Mouse (Mus musculus) embryo, embryonic 10 days (tissue): ENCODE data around the gene Smbd1.

ENCODE experiments used
- DNase-seq: peaks from one replicate; pipeline ENCODE4 v3.0.0-alpha.2; 2015; ENCODE audit warnings: low spot score

Gene Smbd1

GRCm38 (mm10) chr16:32813362-32813761 lies 3.1 kb upstream of the Smbd1 start:
- DNase-seq, result no peak

GRCm38 (mm10) chr16:32812888-32813361 lies 2.6 kb upstream of the Smbd1 start:
- DNase-seq, result peak; percentile 95

GRCm38 (mm10) chr16:32807408-32808185 lies 2.7 kb downstream of the Smbd1 start:
- no peak for DNase-seq

GRCm38 (mm10) chr16:32805151-32805550 lies 5.1 kb downstream of the Smbd1 start:
- no peak for DNase-seq

- no peak for DNase-seq
Observed at GRCm38 (mm10) chr16:32803901-32804300, 6.4 kb downstream of the Smbd1 start.

GRCm38 (mm10) chr16:32803252-32803853 lies 6.9 kb downstream of the Smbd1 start:
- no peak for DNase-seq

- no peak for DNase-seq
Observed at GRCm38 (mm10) chr16:32797426-32797689, 12.9 kb downstream of the Smbd1 start, which contains the start of gene Muc20. Gene Muc20 (minus strand): TSS chr16:32797435.

GRCm38 (mm10) chr16:32796676-32797425 lies 13.4 kb downstream of the Smbd1 start:
- no peak for DNase-seq

- no peak for DNase-seq
Observed at GRCm38 (mm10) chr16:32795177-32795576, 15.1 kb downstream of the Smbd1 start.

- no peak for DNase-seq
Observed at GRCm38 (mm10) chr16:32790056-32790455, 20.2 kb downstream of the Smbd1 start.

GRCm38 (mm10) chr16:32784840-32785239 lies 25.4 kb downstream of the Smbd1 start:
- peak; percentile 25 for DNase-seq

- DNase-seq, result no peak
Observed at GRCm38 (mm10) chr16:32783324-32784062, 26.8 kb downstream of the Smbd1 start.

- DNase-seq, result no peak
Observed at GRCm38 (mm10) chr16:32778956-32779355, 31.3 kb downstream of the Smbd1 start.

GRCm38 (mm10) chr16:32776676-32777075 lies 33.6 kb downstream of the Smbd1 start:
- no peak for DNase-seq

- DNase-seq, result no peak
Observed at GRCm38 (mm10) chr16:32766904-32767303, 43.4 kb downstream of the Smbd1 start.

- no peak for DNase-seq
Observed at GRCm38 (mm10) chr16:32764961-32765360, 45.3 kb downstream of the Smbd1 start.

GRCm38 (mm10) chr16:32764550-32764949 lies 45.7 kb downstream of the Smbd1 start:
- DNase-seq, result no peak
